Mouse (Mus musculus): ENCODE measurements at regions not wholly inside any gene's neighbourhood (a gene's known extent, or its start where the extent isn't known, plus 50 kb on each side); places are given as distances from the start of the nearest gene placed in this dataset.

DNA sequence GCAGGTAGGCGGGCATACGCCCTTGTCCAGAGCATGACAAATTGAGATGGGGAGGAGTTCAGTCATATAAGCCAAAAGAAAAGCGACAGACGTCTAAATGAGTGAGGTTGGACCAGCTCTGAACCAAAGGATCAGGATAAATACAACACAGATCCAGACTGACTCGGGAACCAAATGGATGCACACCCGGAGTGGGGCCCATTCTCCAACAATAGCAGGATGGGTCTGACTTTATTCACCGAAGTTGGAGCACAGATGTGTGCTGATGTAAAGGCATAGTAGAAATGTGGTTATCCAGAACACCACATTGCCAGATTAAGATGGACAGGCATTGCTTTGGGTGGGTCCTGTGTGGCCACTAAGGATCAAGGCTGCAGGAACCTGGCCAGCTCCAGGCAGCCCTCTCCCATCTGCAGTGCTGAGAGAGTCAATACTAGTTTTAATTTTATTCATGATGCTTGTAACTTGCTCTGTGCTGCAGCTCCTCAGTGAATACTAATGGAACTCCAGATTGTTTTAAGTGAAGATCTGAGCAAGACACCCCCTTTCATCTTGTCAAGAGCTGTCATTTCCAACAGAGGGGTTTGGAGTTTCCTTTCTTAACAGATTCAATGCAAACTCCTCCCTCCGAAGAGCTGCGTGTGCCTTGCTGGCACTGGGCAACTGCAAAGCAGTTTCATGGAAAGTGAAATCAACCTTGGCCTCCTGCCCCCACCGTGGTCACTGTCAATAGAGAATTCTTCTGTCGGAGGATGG is 176.3 kb upstream of the Nxpe4 start:
- TF ChIP-seq POLR2A (IDR thresholded peaks at IDR 0.05; ENCODE audit: borderline replicate concordance, control insufficient read depth, low read depth, low read length) (no peak), CTCF (IDR thresholded peaks at IDR 0.05; ENCODE audit: control insufficient read depth, insufficient read depth, low read length) (no peak)
